Mouse (Mus musculus): ENCODE measurements around the gene Lama5.
A peak's percentile ranks its signal among the peaks of the same experiment; 100 is the strongest.

Gene Lama5

DNA sequence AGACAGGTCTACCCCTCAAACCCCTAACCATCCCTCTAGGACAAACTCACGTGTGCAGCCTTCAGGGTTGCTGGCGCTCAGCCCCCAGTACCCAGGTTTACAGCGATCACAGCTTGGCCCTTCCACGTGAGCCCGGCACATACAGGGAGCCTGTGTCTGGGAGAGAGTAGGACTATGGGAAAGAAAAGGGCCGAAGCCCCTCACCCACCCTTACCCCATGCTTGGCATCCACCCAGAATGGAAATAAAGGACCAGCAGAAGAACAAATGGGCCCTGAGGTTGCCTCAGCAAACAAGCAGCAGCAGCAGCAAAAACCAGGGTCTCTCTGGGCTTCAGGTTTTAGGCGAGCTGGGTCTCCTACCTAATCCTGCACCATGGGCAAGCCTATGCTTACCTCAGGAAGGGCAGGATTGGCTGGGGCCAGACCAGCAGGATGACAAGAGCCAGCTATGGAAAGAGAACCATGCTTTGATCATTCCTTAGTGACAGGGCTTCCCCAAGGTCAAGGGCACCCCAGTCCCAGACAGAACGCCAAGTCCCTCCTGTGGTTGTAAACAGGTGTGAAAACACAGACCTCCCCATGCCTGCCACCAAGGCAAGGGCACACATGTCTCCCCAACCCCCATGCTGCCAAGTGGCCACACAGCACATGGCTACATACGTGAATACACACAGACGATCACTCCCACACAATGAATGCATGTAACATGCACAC is 28.2 kb downstream of the Lama5 start:
- no peak for DNase-seq (ENCODE audit: low read depth)

DNA sequence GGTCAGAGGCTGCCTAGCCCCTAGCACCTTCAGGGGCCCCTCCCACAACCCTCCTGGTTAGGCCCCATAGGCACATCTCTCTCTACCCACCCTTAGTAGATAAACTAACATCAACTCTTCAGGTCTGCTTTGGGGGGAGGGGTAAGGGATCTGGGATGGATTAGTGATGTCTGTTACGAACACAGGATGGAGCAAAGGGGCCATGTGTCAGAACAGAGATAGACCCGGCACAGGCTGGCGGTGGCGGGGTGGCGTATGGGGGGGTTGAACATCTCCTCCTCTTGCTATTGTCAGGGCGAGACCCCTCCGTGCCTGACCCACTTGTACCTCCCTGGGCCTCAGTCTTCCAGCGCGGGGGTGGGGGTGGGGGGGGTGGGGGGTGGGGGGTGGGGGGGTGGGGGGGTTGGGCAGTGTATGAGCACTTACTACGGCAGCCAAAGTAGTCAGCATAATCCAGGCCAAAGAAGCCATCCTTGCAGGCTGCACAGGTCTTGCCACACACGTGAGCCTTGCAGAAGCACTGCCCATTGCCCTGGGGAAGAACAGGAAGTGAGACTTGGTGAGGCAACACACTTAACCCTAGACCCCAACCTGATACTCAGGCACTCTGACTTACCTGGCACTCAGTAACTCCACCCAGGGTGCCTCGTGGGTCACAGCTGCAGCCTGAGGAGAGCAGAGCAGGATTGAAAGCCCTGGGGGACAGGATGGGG is 28.9 kb downstream of the Lama5 start:
- no peak for DNase-seq (ENCODE audit: low read depth)

DNA sequence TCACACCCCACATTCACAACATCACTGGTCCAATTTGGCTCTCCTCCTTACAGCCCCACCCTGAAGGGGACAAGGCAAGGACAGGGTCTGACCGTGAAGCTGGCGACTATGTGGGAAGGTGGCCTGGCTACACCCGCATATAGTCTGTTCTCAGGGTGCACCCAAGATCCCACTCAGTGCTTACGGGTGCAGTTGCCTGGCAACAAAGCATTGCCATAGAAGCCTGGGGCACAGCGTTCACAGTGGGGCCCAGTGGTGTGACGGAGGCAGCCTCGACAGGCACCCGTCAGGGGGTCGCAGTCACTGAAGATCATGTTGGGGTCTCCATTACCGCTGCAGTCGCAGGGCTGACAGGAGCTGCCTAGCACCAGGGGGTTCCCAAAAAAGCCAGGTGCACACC is 38.3 kb downstream of the Lama5 start:
- DNase-seq (ENCODE audit: low read depth) = no peak

GRCm38 (mm10) chr2:180185686-180186085 is 40.0 kb downstream of the Lama5 start:
- no peak for DNase-seq (ENCODE audit: low read depth)

DNA sequence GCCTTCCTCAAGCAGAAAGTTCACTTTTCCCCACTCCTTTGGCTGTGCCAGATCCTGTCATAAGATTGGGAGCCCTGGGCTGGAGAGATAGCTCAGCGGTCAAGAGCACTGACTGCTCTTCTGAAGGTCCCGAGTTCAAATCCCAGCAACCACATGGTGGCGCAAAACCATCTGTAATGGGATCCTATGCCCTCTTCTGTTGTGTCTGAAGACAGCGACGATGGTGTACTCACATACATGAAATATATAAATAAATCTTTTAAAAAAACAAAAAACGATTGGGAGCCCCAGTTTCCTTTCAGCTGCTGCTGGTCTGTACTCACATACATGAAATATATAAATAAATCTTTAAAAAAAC is 40.9 kb downstream of the Lama5 start:
- peak; percentile 68 for DNase-seq (ENCODE audit: low read depth)

GRCm38 (mm10) chr2:180184011-180184751 is 41.5 kb downstream of the Lama5 start:
- no peak for DNase-seq (ENCODE audit: low read depth)

DNA sequence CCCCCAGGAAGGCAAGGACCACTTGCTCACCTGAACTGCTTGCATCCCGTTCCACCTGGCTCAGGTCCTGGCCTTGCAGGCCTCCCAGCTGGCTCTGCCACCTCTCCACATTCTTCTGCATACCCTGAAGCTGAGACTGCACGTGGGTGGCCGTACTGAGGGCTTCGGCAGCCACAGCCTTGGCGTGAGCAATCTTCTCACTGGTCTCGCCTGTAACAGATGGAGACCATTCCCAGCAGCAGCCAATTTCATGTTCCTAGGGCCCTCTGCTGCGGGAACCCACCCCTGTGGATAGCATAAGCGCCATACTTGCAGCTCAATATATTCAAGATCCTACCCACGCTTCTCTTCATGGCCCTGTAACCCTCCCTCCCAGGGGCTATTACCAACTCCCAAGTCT is 44.1 kb downstream of the Lama5 start:
- DNase-seq (ENCODE audit: low read depth) = no peak

DNA sequence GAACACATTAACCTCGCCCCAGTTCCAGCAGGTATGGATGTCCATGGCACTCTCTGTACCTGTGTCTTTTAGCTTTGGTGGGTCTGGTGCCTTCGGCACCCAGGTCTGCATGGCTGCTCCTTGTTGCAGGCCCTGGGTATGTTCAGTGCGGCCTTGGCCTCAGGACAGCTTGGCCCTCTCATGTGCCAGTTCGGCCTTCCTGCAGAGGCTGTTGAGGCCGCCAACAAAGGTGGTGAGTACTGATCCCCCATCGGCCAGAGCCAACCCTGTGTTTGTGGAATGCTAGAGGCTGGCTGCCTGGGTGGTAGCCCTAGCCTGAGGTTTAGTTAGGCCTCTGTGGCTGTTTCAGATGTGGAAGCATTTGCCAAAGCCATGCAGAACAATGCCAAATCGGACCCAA is 49.9 kb downstream of the Lama5 start:
- DNase-seq (ENCODE audit: low read depth) = no peak

DNA sequence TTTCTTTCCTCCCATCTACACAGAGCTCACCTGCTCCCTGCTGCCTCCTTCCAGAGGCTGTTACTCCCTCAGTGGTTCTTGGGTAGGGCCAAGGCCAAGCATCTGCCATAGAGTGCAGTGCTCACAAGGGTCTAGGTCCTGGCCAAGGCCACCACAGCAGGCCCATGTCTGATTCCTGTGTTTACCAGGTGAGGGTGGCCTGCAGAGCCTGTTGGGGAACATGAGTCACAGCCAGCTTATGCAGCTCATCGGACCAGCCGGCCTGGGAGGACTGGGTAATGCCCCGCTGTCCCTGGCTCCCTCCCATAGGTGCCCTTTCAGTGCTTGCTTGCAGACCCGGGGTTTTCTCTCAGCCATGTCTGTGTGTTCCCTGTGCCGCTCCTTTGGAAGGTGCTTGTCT is 51.5 kb downstream of the Lama5 start:
- no peak for DNase-seq (ENCODE audit: low read depth)

GRCm38 (mm10) chr2:180173711-180174110 is 51.9 kb downstream of the Lama5 start:
- DNase-seq (ENCODE audit: low read depth) = peak; percentile 16

DNA sequence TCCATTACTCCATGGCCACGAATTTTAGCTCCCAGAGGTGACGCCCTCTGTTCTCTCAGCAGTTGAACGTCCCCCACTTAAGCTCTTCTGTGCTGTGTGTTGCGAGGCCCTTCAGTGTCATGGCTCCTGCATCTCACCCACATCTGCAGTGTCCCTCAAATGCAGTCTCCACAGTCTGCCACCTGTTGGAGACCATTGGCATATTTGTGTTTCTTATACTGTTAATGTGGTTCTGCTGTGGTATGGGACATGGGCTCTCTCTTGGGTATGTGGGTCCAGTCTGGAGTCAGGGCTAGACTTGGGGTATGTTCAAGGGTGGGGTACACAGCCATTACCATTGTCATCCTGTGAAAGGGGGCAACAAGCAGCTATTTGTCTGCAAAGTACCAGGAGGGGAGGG is 52.5 kb downstream of the Lama5 start:
- DNase-seq (ENCODE audit: low read depth) = peak; percentile 62

DNA sequence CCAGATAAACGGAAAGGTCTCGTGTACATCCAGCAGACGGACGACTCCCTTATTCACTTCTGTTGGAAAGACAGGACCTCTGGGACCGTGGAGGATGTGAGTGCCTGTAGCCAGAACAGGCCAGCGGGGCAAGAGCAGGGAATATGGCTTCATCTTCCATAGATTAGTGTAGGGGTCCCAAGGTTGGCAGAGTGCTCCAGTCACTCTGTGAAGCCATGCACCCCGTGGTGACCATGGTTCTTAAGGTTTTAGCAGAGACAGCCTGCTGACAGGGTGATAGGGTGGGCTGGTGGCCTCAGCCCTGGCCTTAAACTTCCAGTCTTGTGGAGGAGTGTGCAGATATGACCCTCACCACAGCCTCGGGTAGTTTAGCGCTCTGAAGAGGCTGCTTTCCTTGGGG is 53.5 kb downstream of the Lama5 start:
- no peak for DNase-seq (ENCODE audit: low read depth)

DNA sequence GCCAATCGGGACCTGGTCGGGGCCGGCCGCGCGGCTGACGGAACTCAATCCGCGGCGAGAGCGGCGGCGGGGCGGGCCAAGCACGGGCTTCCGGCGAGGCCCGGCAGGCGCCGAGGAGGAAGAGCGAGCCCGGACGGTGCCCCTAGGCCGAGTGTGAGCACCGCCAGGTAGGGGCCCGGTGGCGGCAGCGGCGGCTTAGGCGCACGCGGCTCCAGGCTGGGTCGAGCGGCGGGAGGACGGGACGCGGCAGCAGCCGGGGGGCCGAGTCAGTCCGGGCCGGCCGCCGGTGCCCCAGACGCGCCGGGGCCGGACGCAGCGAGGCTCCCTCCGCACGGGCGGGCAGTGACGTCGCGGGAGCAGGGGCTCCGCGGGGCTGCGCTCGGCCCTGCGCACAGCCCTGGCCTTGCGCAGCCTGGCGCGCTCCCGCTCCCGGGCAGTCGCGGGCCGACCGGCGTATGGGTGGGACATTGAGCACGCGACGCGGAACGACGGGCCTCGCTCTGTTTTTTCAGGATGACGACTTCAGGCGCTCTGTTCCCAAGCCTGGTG is 54.1 kb downstream of the Lama5 start:
- no peak for DNase-seq (ENCODE audit: low read depth)

- DNase-seq (ENCODE audit: low read depth) = peak; percentile 99
Observed at GRCm38 (mm10) chr2:180170806-180171521, 54.7 kb downstream of the Lama5 start, which contains the start of gene Adrm1. TSS of gene Adrm1 (plus strand) at chr2:180171485.

- peak; percentile 35 for DNase-seq (ENCODE audit: low read depth)
Observed at GRCm38 (mm10) chr2:180170151-180170805, 55.4 kb downstream of the Lama5 start.

DNA sequence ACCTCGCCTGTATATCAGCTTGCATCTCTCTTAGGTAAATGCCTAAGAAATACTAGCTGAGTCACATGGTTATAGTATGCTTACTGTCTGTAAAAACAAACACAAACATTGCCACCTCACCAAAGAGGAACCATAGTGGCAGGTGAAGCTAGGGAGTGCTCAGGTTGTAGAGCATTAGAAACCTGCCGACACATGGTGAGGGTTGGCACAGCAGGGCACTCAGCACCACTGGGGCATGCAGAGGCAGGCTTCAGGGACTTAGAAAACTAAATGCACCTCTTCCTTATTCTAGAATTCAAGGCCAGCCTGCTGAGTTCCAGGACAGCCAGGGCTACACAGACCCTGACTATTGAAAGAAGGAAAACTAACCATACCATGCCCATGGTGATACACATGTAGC is 58.8 kb downstream of the Lama5 start:
- DNase-seq (ENCODE audit: low read depth) = no peak

DNA sequence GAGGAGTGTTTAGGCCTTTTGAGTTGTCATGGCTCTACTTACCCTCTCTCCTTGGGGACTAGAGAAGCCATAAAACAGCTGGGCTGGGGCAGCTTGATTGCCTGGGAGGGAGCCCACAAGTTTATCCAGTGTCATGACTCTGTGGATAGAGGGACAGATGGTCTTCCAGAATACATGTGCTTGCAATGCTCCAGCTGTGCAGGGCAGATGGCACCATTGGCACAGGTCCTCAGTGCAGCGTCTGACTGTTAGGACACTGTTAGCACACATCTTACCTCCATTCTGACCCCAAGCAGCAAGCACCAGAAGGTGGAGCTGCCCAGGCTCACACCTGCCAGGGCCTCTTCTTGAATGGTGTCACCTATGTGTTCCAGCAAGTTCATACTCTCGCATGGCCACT is 59.8 kb downstream of the Lama5 start:
- DNase-seq (ENCODE audit: low read depth) = no peak

- no peak for DNase-seq (ENCODE audit: low read depth)
Observed at GRCm38 (mm10) chr2:180158627-180159026, 67.0 kb downstream of the Lama5 start.

- DNase-seq (ENCODE audit: low read depth) = no peak
Observed at GRCm38 (mm10) chr2:180154796-180155195, 70.9 kb downstream of the Lama5 start.

GRCm38 (mm10) chr2:180148551-180148950 is 77.1 kb downstream of the Lama5 start:
- no peak for DNase-seq (ENCODE audit: low read depth)

- DNase-seq (ENCODE audit: low read depth) = no peak
Observed at GRCm38 (mm10) chr2:180147379-180147778, 78.3 kb downstream of the Lama5 start.

DNA sequence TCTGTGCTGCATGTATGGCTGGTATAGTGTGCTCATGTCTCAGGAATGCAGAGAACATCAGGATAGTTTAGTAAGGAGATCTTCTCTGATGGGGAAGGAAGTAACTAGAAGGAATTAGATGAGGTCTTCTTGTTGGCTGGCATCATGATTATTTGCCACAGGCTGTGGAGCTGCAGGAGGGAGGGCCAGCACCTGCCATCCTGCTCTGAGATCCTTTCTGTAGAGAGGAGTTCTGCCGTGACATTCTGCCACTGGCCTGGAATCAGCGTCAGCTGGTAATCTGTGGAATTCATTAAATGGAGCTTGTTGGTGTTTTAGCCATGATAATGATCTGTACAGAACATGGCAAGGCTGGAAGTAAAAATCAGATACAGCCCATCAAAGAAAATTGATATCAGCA is 79.6 kb downstream of the Lama5 start:
- DNase-seq (ENCODE audit: low read depth) = no peak
